Mouse (Mus musculus): ENCODE data around the gene Rnf144b. TPM values are rescaled to one million over a fixed set of nuclear protein-coding genes. Genes with fewer than 3 reads are reported as not detected.

Gene Rnf144b
- polyA plus RNA-seq, 1 experiment from 2014 or later, result 1.1 TPM

- WGBS, result 83% methylated on average over 7 of the region's 7 CpGs
- Histone ChIP-seq H3K36me3 (ENCODE audit: control insufficient read depth, insufficient read depth, low read length) (peaks cover 3% of the 10 kb centered on the region), H3K4me3 (ENCODE audit: low read length) (no peak overlapping the region)
These were observed 23.2 kb upstream of the Rnf144b start for GRCm38 (mm10) chr13:47099265-47099664.

GRCm38 (mm10) chr13:47100587-47100986 is 21.9 kb upstream of the Rnf144b start:
- no peak for ATAC-seq
- H3K4me2 ChIP-seq (ENCODE audit: low read length), result no peak overlapping the region
- no peak overlapping the region for H3K27ac ChIP-seq (ENCODE audit: low read depth, low read length)
- no peak overlapping the region for H3K9ac ChIP-seq (ENCODE audit: low read depth, low read length)
- no peaks in the 10 kb centered on the region for H3K27me3 ChIP-seq (replicated peaks; ENCODE audit: control insufficient read depth, insufficient read depth, low read length)
- H3K4me3 ChIP-seq (ENCODE audit: low read length), result no peak overlapping the region
- WGBS, result 81% methylated on average over 2 of the region's 2 CpGs
- H3K9me3 ChIP-seq (ENCODE audit: control insufficient read depth, low read length), result no peaks in the 10 kb centered on the region
- peaks cover 18% of the 10 kb centered on the region for H3K4me1 ChIP-seq (ENCODE audit: control insufficient read depth, insufficient read depth, low read depth, low read length)
- peaks cover 3% of the 10 kb centered on the region for H3K36me3 ChIP-seq (ENCODE audit: control insufficient read depth, insufficient read depth, low read length)

More at GRCm38 (mm10) chr13:47099265-47099664, 23.2 kb upstream of the Rnf144b start:
- H3K27me3 ChIP-seq (replicated peaks; ENCODE audit: control insufficient read depth, insufficient read depth, low read length), result no peaks in the 10 kb centered on the region
- peaks cover 12% of the 10 kb centered on the region for H3K4me1 ChIP-seq (ENCODE audit: control insufficient read depth, insufficient read depth, low read depth, low read length)
- H3K4me2 ChIP-seq (ENCODE audit: low read length), result no peak overlapping the region
- H3K9ac ChIP-seq (ENCODE audit: low read depth, low read length), result no peak overlapping the region
- ATAC-seq, result no peak
- no peaks in the 10 kb centered on the region for H3K9me3 ChIP-seq (ENCODE audit: control insufficient read depth, low read length)
- H3K27ac ChIP-seq (ENCODE audit: low read depth, low read length), result no peak overlapping the region

DNA sequence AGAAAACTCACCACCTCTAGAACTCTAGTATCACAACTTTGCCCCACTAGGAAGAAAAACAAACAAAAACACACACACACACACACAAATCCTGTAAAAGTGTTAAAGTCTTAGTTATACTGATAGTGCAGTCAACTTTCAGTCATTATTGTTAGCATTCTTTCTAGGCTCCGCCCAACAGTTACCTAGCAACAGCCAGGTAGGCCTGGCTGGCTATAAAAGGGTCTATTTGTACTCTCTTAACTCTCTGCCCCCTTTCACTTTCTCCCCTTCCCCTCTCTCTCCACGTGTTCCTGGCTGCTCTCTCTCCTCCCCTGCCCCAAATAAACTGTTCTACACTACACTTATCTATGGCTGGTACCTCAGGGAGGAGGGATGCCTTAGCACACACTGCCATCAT is 18.3 kb upstream of the Rnf144b start:
- Histone ChIP-seq H3K9ac (ENCODE audit: low read depth, low read length) (no peak overlapping the region), H3K4me1 (ENCODE audit: control insufficient read depth, insufficient read depth, low read depth, low read length) (peaks cover 18% of the 10 kb centered on the region), H3K4me3 (ENCODE audit: low read length) (peak overlapping the region; percentile 20), H3K4me2 (ENCODE audit: low read length) (peak overlapping the region; percentile 88), H3K27me3 (replicated peaks; ENCODE audit: control insufficient read depth, insufficient read depth, low read length) (no peaks in the 10 kb centered on the region), H3K27ac (ENCODE audit: low read depth, low read length) (no peak overlapping the region), H3K9me3 (ENCODE audit: control insufficient read depth, low read length) (no peaks in the 10 kb centered on the region), H3K36me3 (ENCODE audit: control insufficient read depth, insufficient read depth, low read length) (peaks cover 2% of the 10 kb centered on the region)
- no peak for ATAC-seq
- WGBS, result 21% methylated on average over 2 of the region's 2 CpGs

DNA sequence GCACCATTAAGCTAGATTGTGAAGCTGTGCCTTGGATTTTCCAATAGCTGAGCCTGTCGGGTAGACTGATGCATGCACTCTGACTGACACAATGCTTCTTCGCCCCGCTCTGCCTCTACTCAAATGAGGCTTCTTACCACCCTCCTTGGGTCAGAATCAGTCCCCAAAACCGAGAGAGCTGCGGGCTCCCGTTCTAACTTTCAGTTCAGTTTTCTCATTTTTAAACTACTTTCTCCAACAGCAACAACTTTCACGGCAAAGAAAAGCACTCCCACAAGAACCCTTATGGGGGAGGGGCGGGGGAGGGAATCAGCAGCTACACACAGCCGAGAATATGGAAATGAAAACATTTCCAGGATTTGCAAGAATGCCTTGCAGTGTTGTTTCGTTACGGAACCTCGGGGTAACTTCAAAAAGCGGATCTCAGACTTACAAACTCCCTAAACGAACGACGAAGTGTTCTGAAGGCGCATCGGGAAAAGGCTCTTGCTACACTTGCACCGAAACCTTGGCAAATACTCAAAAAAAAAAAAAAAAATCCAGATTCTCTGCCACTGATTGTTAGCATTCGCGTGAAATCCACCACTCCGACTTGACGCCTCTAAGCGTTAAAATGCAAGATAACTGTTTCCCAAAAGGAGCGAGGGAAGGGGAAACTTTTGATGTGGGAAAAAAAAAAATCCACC is 17.5 kb upstream of the Rnf144b start:
- peaks cover 18% of the 10 kb centered on the region for H3K4me1 ChIP-seq (ENCODE audit: control insufficient read depth, insufficient read depth, low read depth, low read length)
- no peaks in the 10 kb centered on the region for H3K27me3 ChIP-seq (replicated peaks; ENCODE audit: control insufficient read depth, insufficient read depth, low read length)
- H3K27ac ChIP-seq (ENCODE audit: low read depth, low read length), result peak overlapping the region; percentile 99
- H3K4me3 ChIP-seq (ENCODE audit: low read length), result peak overlapping the region; percentile 86
- no peak for ATAC-seq
- no peaks in the 10 kb centered on the region for H3K9me3 ChIP-seq (ENCODE audit: control insufficient read depth, low read length)
- H3K9ac ChIP-seq (ENCODE audit: low read depth, low read length), result peak overlapping the region; percentile 91
- H3K36me3 ChIP-seq (ENCODE audit: control insufficient read depth, insufficient read depth, low read length), result no peaks in the 10 kb centered on the region; the same call in 1 of the 2 replicates
- under 1% methylated on average over 25 of the region's 25 CpGs for WGBS
- peak overlapping the region; percentile 88 for H3K4me2 ChIP-seq (ENCODE audit: low read length)

DNA sequence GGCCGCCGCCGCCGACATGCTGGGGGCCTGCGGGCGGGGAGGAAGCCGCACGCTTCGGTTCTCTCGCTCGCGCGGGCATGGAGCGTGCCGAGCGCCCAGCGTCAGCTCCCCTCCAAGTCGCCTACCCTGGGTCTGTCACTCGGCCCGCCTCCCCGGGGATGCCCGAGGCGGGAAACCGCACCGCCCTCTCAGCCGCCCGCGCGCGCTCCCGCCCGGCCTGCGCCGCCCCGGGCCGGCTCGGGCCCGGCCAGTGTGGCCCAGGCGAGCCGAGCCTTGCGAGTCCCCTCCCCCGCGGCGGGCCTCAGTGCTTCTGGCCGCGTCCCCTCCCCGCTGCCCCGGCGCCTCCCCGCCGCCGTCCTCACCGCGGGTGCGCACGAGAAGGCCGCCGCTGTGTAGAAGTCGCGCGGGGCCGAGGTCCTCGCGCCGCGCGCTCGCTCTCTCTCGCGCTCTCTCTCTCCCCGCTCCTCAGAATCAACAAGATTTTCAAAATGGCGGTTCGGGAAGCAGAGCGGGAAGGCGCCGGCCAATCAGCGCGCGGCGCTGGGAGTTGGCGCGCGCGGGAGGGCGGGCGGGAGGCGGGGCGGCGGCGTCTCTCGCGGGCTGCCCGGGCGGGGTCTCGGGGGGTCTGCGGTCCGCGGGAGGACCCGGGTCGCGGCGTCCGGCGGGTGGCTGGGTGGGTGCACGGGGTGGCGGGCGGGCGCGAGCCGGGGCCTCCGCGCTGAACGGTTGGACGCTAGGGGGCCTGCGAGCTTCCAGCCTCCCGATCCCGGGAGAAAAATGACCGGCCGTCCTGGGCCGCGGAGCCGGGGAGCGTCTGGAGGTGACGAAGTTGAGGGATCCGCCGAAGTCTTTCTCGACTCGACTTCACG is 16.5 kb upstream of the Rnf144b start, which contains the start of gene Dek:
Dek (minus strand) TSS at position 491 of the 869 bp plus-strand sequence.
- peak; percentile 96 for ATAC-seq

DNA sequence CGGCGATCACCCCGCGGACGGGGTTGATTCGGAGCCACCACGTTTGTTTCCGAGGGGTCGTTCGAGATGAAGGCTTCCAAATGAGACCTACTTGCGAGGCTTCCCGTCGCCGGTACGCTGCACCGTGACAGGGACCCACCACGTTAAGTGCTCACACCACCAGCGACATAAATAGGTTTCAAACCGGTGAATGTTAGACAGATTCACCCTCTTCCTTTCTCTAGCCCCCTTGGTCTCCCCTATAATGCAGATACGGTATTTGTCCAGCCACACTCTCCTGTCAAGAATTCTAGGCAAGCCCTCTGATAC is 15.9 kb upstream of the Rnf144b start:
- Histone ChIP-seq H3K4me3 (ENCODE audit: low read length) (peak overlapping the region; percentile 86), H3K9me3 (ENCODE audit: control insufficient read depth, low read length) (no peaks in the 10 kb centered on the region), H3K4me1 (ENCODE audit: control insufficient read depth, insufficient read depth, low read depth, low read length) (peaks cover 18% of the 10 kb centered on the region), H3K27ac (ENCODE audit: low read depth, low read length) (peak overlapping the region; percentile 99), H3K9ac (ENCODE audit: low read depth, low read length) (peak overlapping the region; percentile 91), H3K27me3 (replicated peaks; ENCODE audit: control insufficient read depth, insufficient read depth, low read length) (no peaks in the 10 kb centered on the region), H3K36me3 (ENCODE audit: control insufficient read depth, insufficient read depth, low read length) (no peaks in the 10 kb centered on the region), H3K4me2 (ENCODE audit: low read length) (peak overlapping the region; percentile 88)
- 0% methylated on average over 20 of the region's 20 CpGs for WGBS
- ATAC-seq, result peak; percentile 15

More for the DNA sequence above, 16.5 kb upstream of the Rnf144b start, which contains the start of gene Dek:
- Histone ChIP-seq H3K4me1 (ENCODE audit: control insufficient read depth, insufficient read depth, low read depth, low read length) (peaks cover 18% of the 10 kb centered on the region), H3K9ac (ENCODE audit: low read depth, low read length) (peak within 1 kb of the TSS; percentile 91), H3K9me3 (ENCODE audit: control insufficient read depth, low read length) (no peaks in the 10 kb centered on the region), H3K4me2 (ENCODE audit: low read length) (peak within 1 kb of the TSS; percentile 88), H3K27ac (ENCODE audit: low read depth, low read length) (peak within 1 kb of the TSS; percentile 99), H3K36me3 (ENCODE audit: control insufficient read depth, insufficient read depth, low read length) (no peaks in the 10 kb centered on the region), H3K27me3 (replicated peaks; ENCODE audit: control insufficient read depth, insufficient read depth, low read length) (no peaks in the 10 kb centered on the region), H3K4me3 (ENCODE audit: low read length) (peak within 1 kb of the TSS; percentile 86)
- under 1% methylated on average over 106 of the region's 129 CpGs for WGBS

DNA sequence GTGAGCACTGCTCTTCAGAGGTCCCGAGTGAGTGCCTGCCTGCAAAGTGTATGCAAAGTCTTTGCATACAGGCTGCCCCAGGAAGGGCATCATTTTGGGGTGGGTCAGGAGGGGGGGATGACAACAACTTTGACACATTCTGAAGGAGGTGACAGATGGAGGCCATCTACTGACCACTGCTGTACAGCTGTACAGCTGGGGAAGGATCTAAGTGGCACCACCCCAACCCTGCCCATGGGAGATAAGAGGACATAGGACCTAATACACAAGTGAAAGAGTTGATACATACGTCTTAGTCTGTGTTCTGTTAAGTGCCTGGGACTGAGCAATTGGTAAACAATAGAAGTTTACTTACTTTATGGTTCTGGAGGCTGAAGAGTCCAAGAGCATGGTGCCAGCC is 13.2 kb upstream of the Rnf144b start:
- Histone ChIP-seq H3K4me3 (ENCODE audit: low read length) (no peak overlapping the region), H3K4me1 (ENCODE audit: control insufficient read depth, insufficient read depth, low read depth, low read length) (peaks cover 6% of the 10 kb centered on the region)
- 84% methylated on average over 2 of the region's 2 CpGs for WGBS

DNA sequence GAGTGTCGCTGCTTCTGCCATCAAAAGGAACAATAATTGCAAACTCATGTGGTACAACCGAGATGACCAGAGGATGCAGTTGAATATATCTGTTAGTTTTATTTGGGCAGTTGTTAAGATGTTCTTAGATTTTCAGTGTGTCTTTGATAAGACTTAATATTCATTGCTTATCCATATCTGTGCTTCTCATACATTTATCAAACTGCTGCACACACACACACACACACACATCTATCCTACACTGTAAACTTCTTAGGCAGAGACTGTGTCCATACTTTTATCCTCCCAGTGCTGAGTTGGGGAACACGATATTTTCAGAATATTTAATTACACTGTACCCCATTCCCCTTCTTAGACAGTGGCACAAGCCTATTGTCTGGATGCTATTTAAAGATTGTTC is 11.3 kb upstream of the Rnf144b start:
- Histone ChIP-seq H3K9ac (ENCODE audit: low read depth, low read length) (no peak overlapping the region), H3K9me3 (ENCODE audit: control insufficient read depth, low read length) (no peaks in the 10 kb centered on the region), H3K4me3 (ENCODE audit: low read length) (no peak overlapping the region), H3K27ac (ENCODE audit: low read depth, low read length) (no peak overlapping the region), H3K36me3 (ENCODE audit: control insufficient read depth, insufficient read depth, low read length) (no peaks in the 10 kb centered on the region), H3K4me1 (ENCODE audit: control insufficient read depth, insufficient read depth, low read depth, low read length) (no peaks in the 10 kb centered on the region), H3K27me3 (replicated peaks; ENCODE audit: control insufficient read depth, insufficient read depth, low read length) (no peaks in the 10 kb centered on the region), H3K4me2 (ENCODE audit: low read length) (no peak overlapping the region)
- no peak for ATAC-seq
- WGBS, result 86% methylated on average over 3 of the region's 3 CpGs

More for the DNA sequence above, 13.2 kb upstream of the Rnf144b start:
- no peak overlapping the region for H3K27ac ChIP-seq (ENCODE audit: low read depth, low read length)
- no peaks in the 10 kb centered on the region for H3K9me3 ChIP-seq (ENCODE audit: control insufficient read depth, low read length)
- H3K9ac ChIP-seq (ENCODE audit: low read depth, low read length), result no peak overlapping the region
- H3K4me2 ChIP-seq (ENCODE audit: low read length), result no peak overlapping the region
- H3K36me3 ChIP-seq (ENCODE audit: control insufficient read depth, insufficient read depth, low read length), result no peaks in the 10 kb centered on the region
- no peak for ATAC-seq
- H3K27me3 ChIP-seq (replicated peaks; ENCODE audit: control insufficient read depth, insufficient read depth, low read length), result no peaks in the 10 kb centered on the region

DNA sequence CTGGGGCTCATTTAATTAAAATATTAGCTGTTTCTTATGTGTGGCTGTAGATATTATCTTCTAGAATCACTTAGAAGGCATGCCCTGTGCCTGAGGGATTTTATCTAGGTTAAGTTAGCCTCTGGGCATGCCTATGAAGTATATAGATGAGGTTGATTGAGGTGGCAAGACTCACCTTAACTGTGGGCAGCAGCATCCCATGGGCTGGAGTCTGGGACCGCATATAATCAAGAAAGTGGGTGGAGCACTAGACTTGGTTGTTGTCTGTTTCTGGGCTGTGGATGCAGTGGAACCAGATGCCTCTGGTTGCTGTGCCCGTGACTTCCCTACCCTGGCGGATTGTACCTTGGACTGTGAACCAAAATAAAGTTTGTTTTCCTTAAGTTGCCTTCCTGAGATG is 10.4 kb upstream of the Rnf144b start:
- no peaks in the 10 kb centered on the region for H3K27me3 ChIP-seq (replicated peaks; ENCODE audit: control insufficient read depth, insufficient read depth, low read length)
- ATAC-seq, result no peak
- H3K9me3 ChIP-seq (ENCODE audit: control insufficient read depth, low read length), result no peaks in the 10 kb centered on the region
- H3K4me1 ChIP-seq (ENCODE audit: control insufficient read depth, insufficient read depth, low read depth, low read length), result no peaks in the 10 kb centered on the region
- H3K36me3 ChIP-seq (ENCODE audit: control insufficient read depth, insufficient read depth, low read length), result no peaks in the 10 kb centered on the region
- H3K4me2 ChIP-seq (ENCODE audit: low read length), result no peak overlapping the region
- 87% methylated on average over 3 of the region's 3 CpGs for WGBS
- no peak overlapping the region for H3K9ac ChIP-seq (ENCODE audit: low read depth, low read length)
- H3K27ac ChIP-seq (ENCODE audit: low read depth, low read length), result no peak overlapping the region
- no peak overlapping the region for H3K4me3 ChIP-seq (ENCODE audit: low read length)

Data from hindbrain, embryonic 16.5 days (tissue).